Mouse (Mus musculus) yolk sac, embryonic 10.5 days (tissue): ENCODE measurements around the gene Tmem107.

Experiments
- DNase-seq: peaks from one replicate; pipeline ENCODE4 v3.0.0-alpha.2; 2017; ENCODE audit warnings: low spot score

Gene Tmem107

DNA sequence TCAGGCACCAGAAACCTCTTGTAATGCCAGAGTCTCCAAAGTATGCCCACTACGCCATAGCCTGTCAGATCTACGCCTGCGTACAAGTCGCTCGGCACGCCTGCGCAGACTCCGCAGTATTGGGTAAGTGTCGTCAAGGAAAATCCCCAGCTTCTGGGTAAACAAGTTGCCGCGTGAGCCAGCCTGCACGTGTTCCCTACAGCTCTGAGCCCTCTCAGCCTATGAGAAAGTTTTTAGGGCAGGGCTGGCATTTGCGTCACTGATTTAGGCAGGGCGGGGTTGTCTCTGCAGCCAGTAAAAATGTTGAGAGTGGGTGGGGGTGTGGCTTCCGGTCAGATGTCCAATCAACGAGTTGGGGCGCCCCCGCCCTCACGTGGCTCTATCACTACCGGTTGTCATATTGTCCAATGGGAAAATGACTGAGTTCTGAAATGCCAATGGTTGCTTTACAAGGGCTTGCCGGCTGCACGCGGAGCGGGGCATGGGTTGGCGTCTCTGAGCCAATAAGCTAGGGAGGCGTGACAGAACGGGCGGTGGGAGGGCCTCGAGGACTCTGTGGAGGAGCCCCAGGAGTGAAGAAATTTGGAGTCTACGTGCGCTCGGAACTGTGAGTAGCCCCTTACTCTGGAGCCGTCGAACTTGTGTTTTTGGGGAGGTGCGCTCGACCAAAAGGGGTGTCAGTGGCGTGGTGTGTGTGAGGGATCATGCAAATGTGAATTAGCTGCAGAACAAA, 24.3 kb downstream of the Tmem107 start, which contains the start of gene Per1:
TSS of gene Per1 (plus strand) at position 521 of the 733 bp plus-strand sequence.
- DNase-seq: peak; percentile 100

DNA sequence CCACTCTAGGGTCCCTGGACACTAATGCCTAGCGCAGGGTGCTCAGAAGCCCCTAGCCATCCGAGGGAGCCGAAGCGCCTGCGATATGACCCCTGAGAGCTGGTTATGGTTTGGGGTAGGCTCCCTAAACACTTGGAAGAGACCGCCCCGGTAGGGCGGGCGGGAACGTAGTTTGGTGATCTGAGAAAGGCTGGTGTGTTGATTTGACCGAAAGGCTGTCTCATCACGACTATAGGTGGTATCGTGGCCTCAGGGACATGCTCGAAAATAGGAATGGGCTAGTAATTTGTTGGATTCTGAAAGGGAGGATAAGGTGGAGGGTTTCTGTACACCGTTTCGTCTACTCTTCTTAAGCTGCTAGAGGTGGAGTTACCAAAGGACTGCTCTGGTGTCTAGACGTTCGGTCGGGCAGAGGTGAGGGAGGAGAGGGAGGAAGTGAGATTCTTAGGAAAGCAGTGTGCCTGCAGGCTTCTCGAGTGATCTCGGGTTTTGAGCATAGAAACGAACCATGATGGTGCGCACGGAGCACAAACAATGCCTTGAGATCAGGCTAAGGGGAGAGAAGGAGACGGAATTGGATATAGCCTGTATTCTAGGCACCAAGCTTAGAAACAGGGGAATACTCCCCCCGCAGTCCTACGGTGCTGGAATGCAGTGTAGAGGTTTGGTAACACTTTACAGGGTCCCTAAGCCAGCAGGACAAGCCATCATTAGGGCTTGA, 25.1 kb downstream of the Tmem107 start:
- DNase-seq: peak; percentile 45

DNA sequence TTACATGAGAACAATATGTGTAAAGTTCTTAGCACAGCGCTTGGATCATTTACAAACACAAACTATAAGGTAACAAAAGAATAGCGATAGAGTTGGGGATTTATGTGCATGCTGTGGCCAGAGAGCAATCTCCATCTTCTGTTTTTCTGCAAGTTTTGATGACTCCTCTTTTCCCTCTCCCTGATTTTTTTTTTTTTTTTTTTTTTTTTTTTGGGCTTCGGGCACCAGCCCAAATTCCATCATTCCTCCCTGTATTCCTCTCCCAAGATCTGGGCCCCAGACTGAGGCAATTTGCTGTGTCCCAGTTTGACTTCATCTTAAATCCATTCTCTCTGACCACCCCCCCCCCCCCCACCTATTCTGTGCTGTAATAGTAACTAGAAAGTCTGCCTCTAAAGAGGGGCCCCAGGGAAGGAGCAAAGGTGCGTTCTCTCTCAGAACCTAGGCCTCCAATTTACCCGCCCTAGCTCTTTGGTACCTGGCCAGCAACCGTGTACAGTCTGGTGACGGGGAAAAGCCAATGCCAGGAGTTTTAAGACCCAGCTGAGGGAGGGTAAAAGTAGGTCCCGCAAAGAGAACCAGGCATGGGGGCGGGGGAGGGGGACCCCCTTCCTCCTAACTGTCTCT, 25.9 kb downstream of the Tmem107 start:
- no peak for DNase-seq

DNA sequence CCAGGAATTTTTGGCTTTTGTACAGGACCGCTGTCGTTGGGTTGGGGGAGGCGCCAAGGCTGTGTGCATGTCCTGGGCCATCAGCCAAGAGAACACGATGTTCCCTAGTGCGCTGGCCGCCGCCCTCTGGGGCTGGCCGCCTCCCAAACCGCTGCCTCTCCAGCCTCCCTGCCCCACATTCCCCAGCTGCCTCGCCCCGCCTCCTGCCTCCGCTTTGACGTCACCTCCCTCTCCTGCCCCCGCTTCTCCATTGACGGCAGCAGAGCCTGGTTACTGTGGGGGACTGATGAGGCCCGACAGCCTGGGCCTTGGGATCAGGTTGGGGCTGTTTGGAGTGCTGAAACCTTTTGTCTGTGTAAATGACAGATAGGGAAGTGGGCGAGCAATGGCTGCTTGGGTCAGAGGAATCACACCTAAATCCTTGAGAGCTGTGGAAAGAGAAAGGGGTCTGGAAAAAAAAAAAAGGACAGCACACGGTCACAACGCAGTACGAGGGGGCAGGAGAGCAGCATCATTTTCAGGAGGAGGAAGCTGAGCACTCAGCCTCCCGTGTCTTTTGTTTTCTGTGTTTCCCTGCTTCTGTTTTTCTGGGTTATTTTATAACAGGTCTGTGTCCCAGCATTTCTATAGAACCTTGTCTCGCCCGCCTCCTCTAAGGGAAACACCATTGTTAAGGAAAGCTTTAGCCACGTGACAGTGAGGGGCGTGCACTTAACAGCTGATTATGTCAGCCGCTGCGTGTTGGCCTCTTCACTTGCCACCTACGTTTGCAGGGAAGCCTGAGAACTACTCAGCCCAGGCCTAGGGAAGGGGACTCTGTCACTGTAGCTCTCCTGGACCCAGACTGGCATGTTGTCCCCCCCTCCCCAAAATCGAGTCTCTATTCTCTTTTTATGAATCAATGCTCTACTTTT, 26.6 kb downstream of the Tmem107 start:
- DNase-seq: peak; percentile 91

GRCm38 (mm10) chr11:69098039-69098761, 27.6 kb downstream of the Tmem107 start:
- DNase-seq: no peak

DNA sequence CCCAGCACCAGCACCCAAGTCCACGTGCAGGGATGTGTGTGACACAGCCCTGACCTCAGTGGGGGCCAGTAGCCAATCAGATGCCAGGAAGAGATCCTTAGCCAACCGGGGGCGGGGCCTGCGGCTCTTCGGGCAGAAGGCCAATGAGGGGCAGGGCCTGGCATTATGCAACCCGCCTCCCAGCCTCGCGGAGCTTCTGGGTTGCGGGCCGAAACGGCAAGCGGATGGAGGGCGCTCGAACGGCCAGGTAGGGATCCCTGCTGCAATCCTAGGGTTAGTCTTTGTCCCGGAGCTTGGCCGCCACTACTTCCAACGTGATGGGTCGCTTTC, 28.1 kb downstream of the Tmem107 start:
- peak; percentile 94 for DNase-seq

GRCm38 (mm10) chr11:69099177-69099914, 28.7 kb downstream of the Tmem107 start:
- DNase-seq: no peak

GRCm38 (mm10) chr11:69099915-69100345, 29.3 kb downstream of the Tmem107 start:
- DNase-seq: peak; percentile 85

GRCm38 (mm10) chr11:69100639-69101360, 30.2 kb downstream of the Tmem107 start:
- no peak for DNase-seq

- DNase-seq: no peak
Observed at GRCm38 (mm10) chr11:69101604-69102402, 31.2 kb downstream of the Tmem107 start.

DNA sequence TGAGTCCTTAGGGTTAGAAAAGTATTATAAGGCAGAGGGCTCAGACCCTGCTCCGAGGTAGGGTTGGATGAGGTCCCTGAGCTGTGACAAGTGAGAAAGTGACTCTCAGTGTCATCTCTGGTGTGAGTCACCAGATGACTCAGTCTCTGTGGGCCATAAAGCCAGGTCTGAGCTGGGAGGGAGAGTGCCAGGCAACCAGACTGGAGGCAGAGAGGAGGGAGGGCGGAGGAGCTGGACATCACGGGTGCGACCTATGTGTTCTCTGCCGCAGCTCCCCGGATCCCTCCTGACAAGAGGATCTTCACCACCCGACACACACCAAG, 31.8 kb downstream of the Tmem107 start:
- no peak for DNase-seq

GRCm38 (mm10) chr11:69103121-69103520, 32.5 kb downstream of the Tmem107 start:
- no peak for DNase-seq

GRCm38 (mm10) chr11:69103531-69104435, 33.2 kb downstream of the Tmem107 start:
- no peak for DNase-seq

DNA sequence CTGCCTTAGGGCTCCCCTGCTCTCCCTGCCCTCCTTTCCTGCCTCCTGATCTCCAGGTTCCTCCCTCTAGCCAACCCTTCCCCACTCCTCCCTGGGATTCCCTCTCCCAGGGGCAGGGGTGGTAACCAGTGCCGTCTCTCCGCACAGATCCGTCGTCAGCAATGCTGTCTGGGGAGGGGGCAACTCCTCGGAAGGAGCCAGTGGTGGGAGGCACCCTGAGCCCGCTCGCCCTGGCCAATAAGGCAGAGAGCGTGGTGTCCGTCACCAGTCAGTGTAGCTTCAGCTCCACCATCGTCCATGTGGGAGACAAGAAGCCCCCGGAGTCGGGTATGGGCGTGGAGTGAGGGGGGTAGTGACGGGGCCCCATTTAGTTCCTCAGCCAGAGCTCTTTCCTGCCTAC, 33.9 kb downstream of the Tmem107 start:
- DNase-seq: no peak

- DNase-seq: no peak
Observed at GRCm38 (mm10) chr11:69105227-69105626, 34.6 kb downstream of the Tmem107 start.

- DNase-seq: no peak
Observed at GRCm38 (mm10) chr11:69105796-69106195, 35.2 kb downstream of the Tmem107 start.

GRCm38 (mm10) chr11:69106299-69106698, 35.7 kb downstream of the Tmem107 start:
- no peak for DNase-seq

- DNase-seq: no peak
Observed at GRCm38 (mm10) chr11:69106842-69107241, 36.2 kb downstream of the Tmem107 start.
